Mouse (Mus musculus) lung, postnatal 14 days (tissue): Measurements from ENCODE around the gene Syap1.
"Not testable (repeated sequence)": the region's sequence is repeated elsewhere in the genome, so short reads cannot be mapped to it uniquely, and the experiment has no call there.

Source experiments
- DNase-seq: peaks from one replicate; pipeline ENCODE4 v3.0.0; 2021

Syap1 gene

DNA sequence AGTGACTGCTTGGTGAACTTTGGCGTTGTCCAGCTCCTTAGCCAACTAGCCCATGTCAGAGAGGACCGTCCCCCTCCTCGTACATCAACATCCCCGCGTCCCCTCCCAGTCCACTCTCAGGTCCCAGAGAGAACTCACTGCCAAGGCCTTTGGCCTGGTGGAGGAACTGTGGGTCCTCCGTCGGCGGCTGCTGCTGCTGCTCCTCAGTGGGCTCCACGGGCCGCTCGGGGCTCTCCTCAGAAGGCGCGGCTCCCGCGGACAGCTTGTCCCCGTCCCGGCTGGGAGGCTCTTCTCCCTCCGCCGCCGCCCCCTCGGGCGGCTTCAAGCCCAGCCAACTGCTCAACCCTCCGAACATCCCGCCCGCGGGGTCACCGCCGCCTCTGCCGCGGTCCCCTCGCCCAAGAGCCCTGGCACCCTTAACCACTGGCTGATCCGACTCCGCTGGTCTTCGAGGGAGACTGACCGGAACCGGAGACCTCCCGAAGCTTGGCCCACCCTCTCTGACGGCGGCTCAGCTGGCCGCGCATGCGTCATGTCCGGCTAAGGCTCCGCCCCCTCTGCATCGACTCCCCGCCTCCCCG lies at the start of gene Syap1:
TSS of gene Syap1 (minus strand) at position 517 of the 581 bp plus-strand sequence.
- peak; percentile 89 for DNase-seq

DNA sequence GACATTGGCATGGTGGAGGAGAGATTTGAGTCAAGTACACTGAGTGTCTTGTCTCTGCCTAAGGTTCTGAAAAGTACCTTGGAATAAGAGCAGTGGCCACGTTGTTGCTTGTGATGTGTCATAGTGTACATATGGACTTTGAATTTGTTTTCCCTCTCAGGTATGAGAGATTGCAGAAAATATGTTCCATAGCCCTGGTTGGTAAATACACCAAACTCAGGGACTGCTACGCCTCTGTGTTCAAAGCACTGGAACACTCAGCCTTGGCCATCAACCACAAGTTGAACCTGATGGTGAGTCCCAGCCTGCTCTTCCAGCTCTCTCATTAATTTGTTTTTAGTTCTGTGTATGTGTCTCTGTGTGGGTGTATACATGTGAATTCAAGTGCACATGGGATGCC lies 43.2 kb upstream of the Syap1 start:
- DNase-seq = no peak

DNA sequence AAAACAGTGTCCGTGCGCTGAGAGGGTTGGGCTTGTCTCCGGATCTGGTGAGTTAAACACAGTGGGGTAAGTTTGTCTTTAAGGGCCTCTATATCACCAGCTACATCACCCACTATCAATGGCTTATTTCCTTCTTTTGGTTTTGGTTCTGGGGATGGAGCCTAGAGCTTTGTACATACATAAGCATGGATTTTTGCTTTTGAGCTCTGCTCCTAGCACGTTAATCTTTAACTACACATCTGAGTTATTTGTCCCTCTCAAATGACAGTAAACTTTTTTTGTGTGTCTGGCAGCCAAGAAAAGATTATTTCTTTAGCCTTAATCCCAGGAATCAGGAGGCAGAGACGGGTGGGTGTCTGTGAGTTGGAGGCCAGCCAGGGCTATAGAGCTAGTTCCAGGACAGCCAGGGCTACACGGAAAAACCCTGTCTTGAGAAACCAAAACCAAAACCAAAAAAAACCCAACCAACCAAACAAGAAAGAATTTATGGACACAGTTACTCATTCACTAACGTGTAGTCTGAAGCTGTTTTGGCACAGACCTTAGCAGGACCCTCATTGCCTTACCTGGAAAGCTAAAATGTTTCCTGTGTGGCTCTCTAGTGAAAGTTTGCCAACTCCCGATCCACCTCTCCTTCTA lies 33.4 kb upstream of the Syap1 start:
- no peak for DNase-seq

DNA sequence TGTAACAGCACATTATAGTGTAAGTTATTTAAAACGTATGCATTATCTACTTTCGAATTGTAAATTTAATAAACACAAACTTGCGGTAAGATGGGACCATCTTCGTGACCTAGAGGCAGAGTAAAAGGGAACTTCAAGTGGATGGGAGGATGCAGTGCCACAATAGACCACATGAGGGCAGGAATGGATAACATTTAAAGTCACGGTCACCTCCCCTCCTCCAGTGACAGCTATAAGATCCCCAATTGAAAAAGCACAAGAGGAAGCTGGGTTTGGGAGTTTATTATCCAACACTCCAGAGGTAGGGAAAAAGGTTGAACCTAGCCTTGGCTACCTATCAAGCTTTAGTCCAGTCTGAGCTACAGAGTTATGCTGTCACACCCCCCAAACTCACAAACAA lies 27.4 kb upstream of the Syap1 start:
- peak; percentile 60 for DNase-seq

DNA sequence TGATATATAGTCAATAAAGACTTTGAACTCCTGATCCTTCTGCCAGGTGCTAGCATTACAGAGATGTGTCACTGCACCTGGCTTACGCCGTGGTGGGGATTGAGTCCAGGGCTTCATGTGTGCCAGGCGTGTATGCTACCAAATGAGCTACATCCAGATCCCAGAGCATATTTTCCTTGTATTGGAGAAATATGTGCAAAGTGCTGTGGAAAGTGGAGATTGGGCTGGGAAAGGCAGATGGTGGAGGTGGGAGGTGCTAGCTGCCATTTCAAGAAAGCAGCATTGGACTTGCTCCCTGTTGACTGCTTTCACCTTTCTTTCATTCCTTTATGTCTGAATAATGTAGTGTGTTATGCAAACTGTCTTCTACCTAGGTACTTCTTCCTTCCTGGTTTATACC lies 25.4 kb upstream of the Syap1 start:
- DNase-seq = no peak

DNA sequence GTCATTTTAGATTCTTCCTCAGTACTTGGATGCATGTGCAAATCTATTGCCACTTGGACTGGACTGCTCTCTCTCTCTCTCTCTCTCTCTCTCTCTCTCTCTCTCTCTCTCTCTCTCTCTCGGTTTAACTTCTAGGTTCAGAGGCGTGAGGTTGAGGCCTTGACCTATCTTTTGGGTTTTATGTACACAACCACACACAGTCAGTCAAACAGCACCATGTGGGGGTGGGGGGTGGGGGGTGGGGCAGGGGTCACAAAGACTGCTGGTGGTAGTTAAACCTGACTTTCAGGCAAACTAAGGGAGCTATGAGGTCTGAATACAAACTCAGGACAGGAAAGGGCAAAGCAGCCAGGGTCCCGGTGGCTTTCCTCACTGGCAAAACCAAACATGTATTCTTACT lies 19.3 kb upstream of the Syap1 start:
- no peak for DNase-seq

DNA sequence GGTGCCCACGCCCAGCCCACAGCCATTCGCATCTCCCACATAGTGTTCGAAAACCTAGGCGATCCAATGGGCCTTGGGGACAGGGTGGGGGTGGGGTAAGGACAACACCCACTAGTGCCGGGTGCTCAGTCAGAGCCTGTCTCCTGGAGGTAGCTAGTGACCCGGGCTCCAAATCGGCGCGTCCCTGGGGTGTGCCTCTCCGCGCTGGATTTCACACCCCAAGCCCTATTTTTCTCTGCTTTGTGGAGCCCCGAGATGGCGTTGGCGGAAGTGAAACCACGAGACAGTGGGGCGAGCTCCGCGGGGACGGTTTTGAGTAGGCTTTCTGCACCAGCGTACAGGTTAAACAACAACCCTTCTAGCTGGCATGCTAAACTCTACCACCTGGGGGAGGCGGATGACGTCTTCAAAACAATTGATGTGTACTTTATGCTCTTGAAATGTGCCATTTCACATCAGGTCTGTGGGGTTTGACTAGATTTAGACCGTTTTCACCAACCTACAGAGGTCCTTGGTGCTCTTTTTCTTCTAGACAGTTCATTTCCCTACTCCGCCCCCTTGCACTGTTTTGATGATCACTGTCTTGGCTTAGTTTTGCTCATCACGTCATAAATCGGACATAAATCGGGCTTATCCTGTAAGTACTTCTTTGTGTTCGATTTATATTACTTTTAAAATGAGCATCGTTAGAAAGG lies 13.9 kb upstream of the Syap1 start:
- DNase-seq = peak; percentile 19

DNA sequence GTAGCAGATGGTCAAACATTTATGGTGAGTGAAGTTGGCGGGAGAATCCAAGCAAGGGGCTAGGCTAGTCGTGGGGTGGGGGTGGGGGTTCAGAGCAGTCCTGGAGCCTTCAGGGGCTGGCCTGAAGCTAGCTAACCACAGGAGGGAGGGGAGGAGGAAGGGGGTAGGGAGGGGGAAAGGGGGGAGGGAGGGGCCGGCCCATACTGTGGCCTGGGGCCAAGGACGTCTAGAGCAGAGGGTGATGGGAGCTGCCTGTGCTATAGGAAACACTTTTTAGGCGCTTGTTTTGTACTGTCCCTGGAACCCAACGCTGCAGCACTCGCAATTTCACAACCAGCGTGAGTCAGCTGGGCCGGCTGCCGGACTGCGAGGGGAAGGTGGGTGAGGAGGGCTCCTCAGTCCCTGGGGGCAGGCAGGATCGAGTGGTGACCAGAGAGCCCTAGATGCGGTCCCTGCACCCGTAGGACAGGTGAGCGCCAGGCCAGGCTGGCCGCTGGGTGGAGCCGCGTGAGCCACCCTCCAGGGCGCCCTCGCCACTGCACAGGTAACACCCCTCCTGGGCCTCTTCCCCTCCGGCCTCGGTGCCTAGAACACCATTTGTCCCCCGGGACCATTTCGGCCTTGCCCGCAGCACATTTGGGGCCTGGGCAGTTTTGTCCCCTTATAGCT lies 13.3 kb upstream of the Syap1 start:
- peak; percentile 47 for DNase-seq

DNA sequence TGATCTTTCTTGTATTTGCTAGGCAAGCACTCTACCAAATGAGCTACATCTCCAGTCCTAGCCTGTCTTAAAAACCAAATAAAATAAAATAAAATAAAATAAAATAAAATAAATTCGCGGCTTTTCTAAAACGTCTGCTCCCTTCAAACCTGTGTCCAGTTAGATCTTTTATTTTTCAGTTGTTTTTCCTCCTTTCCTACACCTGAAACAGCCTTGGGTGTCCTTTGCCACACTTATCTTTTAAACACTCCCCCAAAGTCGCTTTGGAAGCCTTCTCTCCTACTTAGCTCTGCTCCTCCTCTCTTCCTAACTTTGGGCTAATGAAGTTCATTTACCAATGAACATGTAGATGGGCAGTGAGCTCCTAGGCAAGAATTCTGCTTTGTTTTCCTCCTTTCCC lies 12.7 kb upstream of the Syap1 start, which contains the start of gene Ctps2:
TSS of gene Ctps2 (plus strand) at position 301 of the 400 bp plus-strand sequence.
- DNase-seq = no peak

DNA sequence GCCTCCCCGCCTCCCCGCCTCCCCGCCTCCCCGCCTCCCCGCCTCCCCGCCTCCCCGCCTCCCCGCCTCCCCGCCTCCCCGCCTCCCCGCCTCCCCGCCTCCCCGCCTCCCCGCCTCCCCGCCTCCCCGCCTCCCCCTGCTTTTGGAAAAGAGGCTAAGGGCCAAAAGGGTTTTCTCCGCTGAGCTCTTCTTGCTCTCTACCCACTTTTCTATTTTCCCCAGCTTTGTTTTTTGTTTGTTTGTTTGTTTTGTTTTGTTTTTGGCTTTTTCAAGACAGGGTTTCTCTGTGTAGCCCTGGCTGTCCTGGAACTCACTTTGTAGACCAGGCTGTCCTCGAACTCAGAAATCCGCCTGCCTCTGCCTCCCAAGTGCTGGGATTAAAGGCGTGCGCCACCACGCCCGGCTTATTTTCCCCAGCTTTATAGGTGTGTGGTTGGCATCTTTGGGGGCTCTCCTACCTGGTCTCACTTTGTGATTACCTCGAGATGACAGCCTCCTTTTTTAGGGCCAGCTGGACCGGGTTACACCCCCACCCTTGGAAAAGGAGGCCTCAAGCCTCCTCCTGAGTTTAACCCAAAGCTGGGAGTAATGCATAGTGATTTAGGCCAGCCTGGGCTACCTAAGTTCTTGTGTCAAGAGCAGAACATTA lies 452 bp upstream of the Syap1 start:
- peak; percentile 3 for DNase-seq

DNA sequence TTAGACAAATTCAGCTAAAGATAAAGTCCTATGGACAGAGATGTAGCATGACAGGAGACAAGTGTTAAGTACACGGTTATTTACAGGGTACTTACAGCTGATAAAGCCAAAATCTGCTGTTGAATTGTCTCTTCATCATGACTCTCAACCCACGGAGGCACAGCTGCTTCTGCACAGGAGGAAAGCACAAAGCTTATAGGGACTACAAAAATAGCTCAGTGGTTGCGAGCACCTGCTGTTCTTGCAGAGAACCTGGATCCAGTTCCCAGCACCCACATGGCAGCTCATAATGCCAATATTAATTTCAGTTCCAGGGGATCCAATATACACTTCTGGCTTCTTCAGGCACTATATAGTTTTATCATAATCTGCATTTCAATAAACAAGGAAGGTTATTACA lies 10.0 kb downstream of the Syap1 start:
- DNase-seq = no peak

DNA sequence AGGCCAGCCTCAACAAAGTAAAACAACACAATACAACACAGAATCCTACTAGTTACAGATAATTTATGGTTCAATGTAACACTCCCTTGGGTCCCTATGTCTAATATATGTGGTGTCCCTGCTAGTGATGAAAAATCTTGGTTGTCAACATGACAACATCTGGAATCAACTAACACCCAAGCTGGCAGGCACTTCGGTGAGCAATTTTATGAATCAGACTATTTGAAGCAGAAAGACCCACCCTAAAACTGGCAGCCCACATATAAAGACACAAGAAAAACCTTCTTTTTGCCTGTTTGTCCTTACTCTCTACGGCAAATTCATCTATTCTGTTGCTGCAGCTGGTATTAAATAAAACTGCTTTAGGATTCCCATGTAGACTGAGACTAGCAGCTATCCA lies 14.5 kb downstream of the Syap1 start:
- no peak for DNase-seq

DNA sequence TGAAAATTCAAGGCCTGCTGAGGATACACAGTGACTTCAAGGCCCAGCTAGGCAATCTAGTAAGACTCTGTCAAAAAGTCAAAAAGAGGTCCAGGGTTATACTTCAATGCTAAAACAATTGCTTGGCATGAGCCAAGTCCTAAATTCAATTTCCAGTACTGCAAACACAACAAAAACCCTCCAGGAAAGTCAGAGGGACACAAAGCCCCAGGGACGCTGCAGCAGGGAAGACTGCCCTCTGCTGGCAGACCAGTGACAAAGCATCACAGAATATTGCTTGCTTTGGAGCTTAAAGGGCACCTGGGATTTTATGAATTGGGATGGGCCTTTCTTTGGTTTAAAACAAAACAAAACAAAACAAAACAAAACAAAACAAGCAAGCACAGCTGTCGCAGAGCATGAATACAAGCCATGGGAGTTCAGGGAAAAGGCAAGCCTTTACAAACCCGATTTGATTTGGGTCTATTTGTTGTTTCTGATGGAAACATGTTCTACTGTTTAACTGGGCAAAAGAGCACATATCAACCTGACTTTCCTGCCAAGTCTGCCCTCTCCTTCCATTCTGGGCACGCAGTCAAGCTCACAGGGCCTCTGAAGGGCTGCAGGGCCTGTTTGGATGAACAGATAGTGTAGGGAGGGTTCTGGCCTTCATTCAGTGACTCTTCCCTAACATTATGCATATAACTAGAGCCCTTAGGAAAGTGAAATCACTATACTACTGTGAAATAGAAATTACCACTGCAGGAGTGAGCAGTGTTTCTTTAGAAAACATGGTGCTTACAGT lies 16.3 kb downstream of the Syap1 start:
- peak; percentile 10 for DNase-seq

DNA sequence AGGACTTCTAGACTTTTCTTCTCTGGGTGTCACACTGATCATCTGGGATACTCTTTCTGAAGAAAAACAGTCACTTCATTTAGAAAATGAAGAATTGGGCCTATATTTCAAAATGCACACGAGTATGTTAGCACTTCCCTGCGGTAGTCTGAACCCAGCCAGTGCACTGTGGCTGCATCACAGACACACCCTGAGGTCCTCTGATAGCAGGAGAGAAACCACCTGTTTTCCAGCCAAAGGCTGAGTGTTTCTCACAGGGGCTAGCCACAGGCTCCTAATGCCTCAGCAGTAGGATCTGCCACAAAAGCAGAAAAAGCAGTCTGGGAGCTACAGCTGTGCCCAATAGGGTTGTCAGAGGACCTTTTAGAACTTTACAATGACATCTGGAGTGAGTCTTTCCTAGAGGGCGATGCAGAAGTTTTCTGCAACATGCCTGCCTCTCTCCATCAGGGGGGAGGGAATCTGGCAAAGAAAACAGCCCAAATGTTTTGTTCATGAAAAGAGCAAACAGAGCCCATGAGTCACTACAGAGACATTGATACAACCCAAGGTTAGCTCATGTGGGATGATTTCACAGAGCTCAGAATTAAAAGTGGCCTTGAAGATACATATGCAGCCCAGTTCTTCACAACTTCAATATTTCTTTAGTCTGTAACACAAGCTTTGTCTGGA lies 19.8 kb downstream of the Syap1 start:
- no peak for DNase-seq

DNA sequence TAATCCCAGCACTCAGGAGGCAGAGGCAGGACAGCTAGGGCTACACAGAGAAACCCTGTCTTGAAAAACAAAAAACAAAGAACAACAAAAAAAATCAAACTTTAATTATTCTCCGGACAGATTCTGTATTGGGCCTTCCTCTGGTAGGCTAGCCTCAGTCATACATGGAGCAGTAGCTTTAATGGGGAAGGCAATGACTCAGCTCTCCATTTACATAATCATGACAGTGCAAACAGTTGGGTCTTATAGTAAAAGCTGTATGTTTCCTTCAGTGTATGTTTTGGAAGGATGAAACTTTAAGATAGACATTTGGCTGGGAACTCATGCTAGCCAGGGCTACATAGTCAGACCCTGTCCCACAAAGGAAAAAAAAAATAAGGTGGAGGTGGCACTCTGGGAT lies 39.6 kb downstream of the Syap1 start:
- DNase-seq = no peak

DNA sequence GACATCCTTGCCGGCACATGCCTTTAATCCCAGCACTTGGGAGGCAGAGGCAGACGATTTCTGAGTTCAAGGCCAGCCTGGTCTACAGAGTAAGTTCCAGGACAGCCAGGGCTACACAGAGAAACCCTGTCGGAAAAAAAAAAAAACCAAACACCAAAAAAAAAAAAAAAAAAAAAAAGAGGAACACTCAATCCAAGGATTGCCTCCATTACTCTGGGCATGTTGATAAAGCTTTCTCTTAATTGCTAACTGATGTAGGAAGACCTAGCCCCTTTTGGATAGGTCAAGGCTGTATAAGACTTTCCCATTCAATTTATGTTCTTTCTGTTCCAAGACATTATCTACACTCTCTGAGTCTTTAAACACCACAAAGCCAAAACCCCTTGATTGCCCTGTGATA lies 42.7 kb downstream of the Syap1 start:
- no peak for DNase-seq

DNA sequence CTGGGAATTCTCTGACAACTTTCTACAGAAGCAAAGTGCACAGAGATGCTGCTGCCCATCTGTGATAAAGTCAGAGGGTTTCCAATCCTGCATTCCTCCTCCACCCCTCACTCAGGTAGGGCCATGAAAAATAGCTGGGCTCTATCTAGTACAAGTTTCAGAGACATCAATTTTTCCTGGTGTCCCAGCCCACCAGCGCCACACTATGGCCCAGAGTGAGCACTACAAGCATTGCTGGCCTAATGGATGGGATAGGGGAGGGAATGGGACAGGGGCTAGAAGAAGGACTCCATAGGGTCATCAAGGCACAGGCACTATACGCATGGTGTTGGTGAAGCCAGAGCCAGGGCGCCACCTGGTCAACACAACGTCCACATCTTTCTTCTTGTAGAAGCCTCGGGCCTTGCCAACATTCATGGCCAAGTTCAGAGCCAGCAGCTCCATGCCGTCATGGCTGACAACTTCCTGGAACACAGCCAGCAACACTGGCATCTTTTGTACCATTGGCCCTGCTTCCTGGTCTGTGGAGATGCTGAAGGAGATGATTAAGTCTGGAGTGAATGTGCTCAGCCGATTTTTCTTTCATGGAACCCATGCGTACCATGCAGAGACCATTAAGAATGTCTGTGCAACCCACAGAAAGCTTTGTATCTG lies 43.7 kb downstream of the Syap1 start:
- DNase-seq = no peak

DNA sequence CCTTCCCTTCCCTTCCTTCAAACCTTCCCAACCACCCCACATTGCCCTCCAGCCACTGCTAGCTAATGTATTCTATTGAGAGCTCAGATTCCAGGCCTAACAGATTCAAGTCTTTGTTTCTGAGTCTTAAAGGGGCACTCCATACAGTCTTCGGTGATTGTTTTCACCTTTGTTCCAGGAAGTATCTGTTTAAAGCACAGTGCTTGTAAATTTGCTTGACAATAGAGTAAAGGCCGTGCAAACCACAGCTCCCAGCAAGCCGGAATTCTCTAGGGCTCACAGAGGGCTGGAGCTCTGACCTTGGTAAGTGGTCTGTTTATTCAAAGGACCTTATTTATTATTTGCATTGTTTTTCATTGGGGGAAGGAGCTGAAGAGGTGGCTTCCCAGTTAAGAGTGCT lies 56.1 kb downstream of the Syap1 start:
- no peak for DNase-seq

DNA sequence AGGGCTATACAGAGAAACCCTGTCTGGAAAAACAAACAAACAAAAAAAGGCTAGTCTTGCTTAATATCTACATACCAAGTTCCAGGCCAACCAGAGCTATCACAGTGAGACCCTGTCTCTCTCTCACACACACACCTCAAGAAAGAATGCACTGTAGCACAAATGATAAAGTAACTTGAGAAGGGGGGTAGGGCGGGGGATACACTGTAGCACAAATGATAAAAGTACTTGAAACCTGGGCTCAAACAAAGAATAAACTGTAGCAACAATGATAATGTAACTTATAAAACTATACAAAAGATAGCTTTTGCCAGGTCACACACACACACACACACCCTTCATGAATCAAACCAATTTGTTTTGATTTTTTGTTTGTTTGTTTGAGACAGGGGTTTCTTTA lies 56.7 kb downstream of the Syap1 start:
- no peak for DNase-seq

DNA sequence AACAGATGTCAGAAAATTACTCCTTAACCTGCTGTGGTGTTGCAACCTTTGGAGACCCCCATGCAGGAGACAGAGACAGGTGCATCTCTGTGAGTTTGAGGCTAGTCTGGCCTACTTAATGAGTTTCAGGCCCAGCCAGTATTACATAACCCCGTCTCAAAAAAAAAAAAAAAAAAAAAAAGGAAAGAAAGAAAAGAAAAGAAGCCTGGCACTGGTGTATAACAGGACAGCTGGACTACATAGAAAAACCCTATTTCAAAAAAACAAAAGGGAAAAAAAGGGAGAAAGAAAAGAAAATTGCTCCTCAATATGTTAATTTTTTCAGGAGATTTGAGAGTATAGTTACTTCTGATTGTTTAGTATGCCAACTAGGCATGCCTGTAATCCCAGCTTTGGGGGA lies 57.2 kb downstream of the Syap1 start:
- DNase-seq = no peak

DNA sequence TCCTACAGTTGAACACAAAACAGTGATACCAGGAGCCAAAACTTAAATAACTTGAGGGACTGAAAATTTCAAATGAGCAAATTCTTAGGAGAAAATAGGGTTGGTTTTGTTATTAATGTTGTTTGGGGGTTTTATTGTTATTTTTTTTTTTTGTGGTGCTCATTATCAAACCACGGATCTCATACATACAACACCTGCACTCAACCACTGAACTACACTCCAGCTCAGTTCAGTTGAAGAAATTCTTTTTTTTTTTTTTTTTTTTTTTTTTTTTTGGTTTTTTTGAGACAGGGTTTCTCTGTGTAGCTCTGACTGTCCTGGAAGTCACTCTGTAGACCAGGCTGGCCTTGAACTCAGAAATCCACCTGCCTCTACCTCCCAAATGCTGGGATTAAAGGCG lies 57.9 kb downstream of the Syap1 start:
- DNase-seq = not testable (repeated sequence)
